Mouse (Mus musculus): ENCODE data around the gene Fam198b.

Fam198b gene

DNA sequence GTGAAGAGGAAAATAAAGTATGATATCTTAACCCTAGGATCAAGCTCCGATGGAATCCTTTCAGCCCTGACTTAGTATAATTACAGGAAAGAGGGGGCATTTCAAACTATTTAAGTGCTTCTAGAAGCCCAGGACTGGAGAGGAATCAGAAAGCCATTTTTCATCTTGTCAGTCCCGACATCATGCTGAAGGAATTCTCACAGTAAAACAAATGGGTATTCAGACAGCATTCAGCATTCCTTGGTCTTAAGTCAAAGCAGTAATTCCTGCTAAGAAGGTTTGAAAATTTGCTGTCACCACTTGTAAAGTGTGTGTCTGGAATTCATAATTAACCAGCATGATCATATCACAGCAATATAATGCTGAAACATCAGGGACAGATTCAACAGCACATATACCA, 105.6 kb downstream of the Fam198b start:
- DNase-seq: no peak

- no peak for DNase-seq
Measured at GRCm38 (mm10) chr3:79990480-79990879, 106.1 kb downstream of the Fam198b start.

- DNase-seq: no peak
Measured at GRCm38 (mm10) chr3:79994029-79994539, 109.8 kb downstream of the Fam198b start.

DNA sequence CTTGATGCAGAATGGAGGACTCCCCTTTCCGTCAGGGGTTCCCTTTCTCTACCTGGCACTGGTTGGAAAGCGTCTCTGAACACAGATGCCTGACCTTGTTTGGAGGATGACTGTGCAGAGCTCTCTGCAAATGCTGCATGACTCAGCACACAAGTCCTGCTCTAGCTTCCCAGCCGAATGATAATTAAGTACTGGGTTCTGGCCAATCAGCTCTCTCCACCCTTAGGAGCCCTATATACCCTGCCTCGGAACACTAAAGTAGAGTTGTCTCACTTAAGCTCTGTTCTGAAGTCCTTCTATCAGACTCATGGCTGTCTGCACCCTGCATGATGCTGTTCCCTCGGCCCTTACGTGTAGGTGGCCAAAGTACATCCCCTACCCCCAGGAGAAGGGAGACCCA, 111.4 kb downstream of the Fam198b start:
- no peak for DNase-seq
